Mouse (Mus musculus): ENCODE results near the gene C1qtnf12.

The C1qtnf12 gene

DNA sequence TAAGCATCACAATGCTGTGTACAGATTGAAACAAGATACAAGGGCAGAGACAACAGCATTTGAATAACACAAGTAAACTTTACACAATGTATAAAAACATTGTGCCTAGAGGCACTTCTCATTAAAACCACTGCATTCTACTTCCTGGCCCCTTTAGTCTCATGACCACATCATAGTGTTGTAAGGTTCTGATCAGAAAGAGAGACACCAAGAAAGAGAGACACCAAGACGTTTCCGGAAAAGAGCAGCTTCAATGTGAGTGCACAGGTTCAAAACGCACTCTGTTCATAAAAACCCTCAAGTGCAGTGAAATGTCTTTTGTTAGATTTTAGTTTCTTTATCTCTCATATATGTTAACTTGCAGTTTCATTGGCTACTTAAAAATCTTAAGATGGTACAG lies 42.0 kb downstream of the C1qtnf12 start:
- no peak for DNase-seq

DNA sequence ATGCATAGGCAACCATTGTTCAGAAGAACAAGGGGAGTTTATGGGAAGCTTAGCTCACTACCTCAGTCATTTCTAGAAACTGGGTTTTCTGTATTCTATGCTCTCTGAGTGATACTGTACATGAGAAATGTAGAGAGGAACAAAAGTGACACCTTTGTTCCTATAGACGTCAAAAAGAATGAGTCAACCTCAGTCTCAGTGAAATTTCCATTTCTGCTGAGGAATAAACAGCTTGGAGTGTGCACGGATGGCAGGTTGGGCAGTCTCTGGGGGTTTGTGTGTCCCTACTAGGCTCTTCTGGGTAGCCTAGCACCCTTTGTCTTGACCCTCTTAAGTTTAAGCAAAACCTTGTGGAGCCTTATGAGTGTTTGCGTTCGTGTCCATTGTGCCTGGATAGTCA lies 46.3 kb downstream of the C1qtnf12 start:
- DNase-seq: no peak

DNA sequence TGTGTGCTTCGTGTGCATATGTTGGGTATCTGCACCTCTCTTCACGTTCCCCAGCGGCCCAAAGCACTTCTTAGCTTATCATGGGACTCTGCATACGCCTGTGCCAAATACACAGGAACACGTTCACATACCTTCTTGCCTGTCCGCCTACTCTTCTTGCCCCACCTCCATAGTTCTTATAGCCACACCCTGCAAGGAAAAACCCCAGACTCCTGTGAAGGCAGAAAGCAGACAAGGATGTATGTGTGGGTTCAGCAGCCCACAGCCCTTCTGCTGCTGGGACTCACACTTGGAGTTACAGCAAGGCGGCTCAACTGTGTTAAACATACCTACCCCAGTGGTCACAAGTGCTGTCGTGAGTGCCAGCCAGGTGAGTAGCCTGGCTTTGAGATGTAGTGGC lies 51.5 kb downstream of the C1qtnf12 start, which contains the start of gene Tnfrsf4:
Tnfrsf4 (plus strand) TSS at position 207 of the 400 bp plus-strand sequence.
- no peak for DNase-seq

DNA sequence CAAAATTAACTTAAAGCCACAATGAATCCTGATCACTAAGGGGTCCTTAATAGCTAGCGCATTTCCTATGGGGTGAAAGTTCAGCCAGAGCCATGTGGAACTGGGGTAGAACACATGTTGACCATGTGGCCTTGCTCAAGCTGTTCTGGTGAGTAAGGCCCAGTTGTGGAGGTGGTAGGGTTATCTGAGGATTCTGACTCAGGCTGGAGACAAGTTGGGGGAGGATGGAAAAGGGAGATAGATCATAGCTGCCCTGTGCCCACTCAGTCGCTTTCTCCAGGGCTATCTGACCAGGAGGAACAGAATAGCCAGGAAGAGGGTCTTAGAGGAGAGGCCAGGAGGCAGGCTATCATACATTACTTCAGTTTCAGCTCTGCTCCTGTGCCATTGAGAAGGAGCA lies 52.3 kb downstream of the C1qtnf12 start:
- no peak for DNase-seq
